Mouse (Mus musculus): ENCODE measurements around the gene Cdkn1a.
"Not testable (repeated sequence)": the region's sequence is repeated elsewhere in the genome, so short reads cannot be mapped to it uniquely, and the experiment has no call there.

Cdkn1a gene

GRCm38 (mm10) chr17:29081618-29082381 lies 9.0 kb upstream of the Cdkn1a start:
- DNase-seq (ENCODE audit: low spot score), result no peak

DNA sequence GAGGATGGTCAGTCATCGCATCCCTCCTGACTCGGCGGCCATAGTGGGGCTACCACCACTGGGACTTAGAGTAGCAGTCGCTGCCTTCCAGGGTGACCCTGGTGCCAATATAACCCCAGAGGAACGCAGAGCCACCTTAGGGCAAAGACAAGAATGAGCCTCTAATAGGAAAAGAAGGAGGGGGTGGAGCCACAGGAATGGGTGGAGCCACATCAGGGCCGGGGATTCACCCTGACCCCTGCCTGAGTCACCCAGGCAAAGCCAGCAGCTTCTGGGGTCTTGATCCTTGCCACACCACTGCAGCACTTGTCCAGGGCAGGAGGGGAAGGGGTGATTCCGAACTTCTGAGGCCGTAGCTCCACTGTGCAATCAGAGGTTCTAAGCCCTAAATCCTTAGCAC lies 7.2 kb upstream of the Cdkn1a start:
- DNase-seq (ENCODE audit: low spot score), result no peak

- DNase-seq (ENCODE audit: low spot score), result peak; percentile 3
Observed at GRCm38 (mm10) chr17:29084656-29085055, 6.1 kb upstream of the Cdkn1a start.

GRCm38 (mm10) chr17:29085266-29085665 lies 5.5 kb upstream of the Cdkn1a start:
- no peak for DNase-seq (ENCODE audit: low spot score)

GRCm38 (mm10) chr17:29086916-29087315 lies 3.9 kb upstream of the Cdkn1a start:
- DNase-seq (ENCODE audit: low spot score), result peak; percentile 2

DNA sequence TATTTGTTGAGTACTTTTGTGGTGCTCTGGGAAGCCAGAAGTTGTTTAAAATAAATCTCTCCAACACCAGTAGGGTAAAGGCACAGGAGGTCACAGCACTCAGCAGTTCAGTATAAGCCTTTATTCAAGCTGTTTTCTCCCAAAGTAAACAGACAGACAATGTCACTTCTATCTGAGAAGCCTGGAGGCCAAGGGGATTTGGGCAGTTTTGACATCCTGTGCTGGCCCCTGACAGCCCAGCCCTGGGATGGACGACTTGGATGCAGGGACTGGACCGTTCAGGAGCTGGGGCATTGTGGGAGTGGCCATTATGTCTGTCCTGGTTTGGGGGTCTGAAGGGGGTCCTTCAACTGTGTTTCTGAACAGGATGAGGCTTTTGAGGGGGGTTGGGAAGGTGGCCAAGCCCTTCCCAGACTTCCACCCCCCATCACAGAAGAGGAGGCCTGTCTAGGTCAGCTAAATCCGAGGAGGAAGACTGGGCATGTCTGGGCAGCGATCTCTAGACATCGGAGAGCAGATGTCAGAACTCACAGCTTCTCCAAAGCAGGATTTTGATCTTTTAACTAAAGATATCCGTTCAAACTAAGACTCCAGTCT lies 670 bp downstream of the Cdkn1a start:
- DNase-seq (ENCODE audit: low spot score), result no peak

- DNase-seq (ENCODE audit: low spot score), result no peak
Observed at GRCm38 (mm10) chr17:29092497-29092896, 1.7 kb downstream of the Cdkn1a start.

GRCm38 (mm10) chr17:29093110-29093952 lies 2.6 kb downstream of the Cdkn1a start:
- DNase-seq (ENCODE audit: low spot score), result peak; percentile 93

DNA sequence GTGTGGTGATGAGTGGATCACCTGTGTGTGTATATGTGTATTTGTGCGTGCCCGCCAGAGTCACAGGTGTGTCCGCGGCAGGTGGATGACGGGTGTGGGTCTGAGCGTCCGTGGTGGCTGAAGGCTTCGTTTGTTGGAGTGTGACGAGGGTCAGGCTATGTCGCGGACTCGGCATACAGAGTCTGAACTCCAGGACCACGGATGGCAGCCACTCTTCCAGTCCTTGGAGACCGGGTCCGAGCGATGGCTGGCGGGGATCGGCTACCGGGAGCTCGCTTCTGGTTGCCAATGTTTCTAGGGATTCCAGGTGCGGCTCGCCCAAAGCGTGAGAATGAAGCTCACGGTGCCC lies 3.2 kb downstream of the Cdkn1a start:
- no peak for DNase-seq (ENCODE audit: low spot score)

DNA sequence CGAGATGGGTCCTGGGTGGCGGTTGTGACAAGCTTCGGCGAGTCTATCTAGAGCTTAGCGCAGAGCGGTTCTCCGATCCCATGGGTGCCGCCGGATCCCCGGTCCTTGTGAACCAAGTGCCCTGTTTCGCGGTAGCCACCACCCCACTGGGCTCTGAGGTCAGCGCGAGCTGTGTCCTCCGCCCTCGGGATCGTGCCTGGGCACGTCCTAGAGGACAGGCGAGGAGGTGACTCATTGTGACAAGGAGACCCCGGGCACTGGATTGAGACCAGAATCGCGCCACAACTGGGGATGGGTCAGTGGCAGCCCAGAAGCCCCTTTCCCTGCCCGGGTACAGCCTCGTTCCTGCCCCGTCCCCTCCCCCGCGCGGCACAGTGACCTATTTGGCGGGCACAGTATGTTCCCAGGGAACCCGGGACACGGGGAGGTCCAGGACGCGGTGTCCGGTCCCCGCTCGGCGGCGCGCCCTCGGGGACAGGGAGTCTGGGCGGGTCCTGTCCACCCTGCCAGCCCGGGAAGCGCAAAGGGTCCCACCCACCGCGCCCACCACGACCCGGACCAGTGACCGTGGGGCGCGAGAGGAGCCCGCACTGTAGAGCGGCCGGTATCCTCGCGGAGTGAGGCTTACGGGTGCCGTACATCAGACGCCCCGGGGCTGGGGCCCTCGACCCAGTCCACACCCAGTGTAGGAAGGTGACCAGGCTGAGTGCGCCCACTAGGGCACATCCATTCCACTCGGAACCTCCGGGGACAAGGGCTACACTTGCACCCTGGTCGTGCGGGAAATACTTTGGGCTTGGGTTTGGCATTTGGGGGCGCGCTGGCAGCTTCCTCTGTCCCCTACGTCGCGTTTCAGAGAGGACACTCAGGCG lies 3.8 kb downstream of the Cdkn1a start:
- peak; percentile 81 for DNase-seq (ENCODE audit: low spot score)

- peak; percentile 98 for DNase-seq (ENCODE audit: low spot score)
Observed at GRCm38 (mm10) chr17:29095201-29095733, 4.5 kb downstream of the Cdkn1a start.

GRCm38 (mm10) chr17:29096245-29096644 lies 5.5 kb downstream of the Cdkn1a start:
- DNase-seq (ENCODE audit: low spot score), result peak; percentile 1

DNA sequence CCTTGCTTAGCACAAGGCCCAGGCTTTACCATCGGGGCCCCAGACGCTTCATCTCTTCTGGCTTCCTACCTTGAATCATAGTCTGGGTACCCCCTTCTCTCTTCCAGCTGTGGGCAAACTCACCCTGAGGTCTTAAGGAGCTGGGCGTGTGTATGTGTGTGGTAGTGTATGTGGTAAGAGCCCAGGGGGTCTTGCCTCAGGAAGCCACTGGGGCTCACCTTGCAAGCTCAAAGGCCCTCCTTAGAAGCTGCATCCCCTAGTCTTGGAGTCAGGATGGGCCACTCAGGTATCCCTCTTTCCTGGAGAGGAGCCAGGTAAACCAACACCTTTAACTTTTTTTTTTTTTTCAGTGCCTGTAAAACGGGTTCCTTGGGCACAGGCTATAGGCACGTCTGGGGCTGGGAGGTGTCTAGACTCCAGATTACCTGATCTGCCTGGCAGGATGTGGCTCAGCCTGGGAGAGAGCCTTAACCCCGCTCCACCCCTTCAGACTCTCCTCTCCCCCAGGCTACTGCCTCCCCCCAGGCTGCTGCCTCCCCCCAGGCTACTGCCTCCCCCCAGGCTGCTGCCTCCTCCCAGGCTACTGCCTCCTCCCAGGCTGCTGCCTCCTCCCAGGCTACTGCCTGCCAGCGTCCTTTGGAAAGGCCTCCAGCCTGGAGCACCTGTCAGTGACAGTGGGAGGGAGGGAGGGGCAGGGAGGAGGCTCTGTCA lies 6.2 kb downstream of the Cdkn1a start:
- peak; percentile 53 for DNase-seq (ENCODE audit: low spot score)

DNA sequence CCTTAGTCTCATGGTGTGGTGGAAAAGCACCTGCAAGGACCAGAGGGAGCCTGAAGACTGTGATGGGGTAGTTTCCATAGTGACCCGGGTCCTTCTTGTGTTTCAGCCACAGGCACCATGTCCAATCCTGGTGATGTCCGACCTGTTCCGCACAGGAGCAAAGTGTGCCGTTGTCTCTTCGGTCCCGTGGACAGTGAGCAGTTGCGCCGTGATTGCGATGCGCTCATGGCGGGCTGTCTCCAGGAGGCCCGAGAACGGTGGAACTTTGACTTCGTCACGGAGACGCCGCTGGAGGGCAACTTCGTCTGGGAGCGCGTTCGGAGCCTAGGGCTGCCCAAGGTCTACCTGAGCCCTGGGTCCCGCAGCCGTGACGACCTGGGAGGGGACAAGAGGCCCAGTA lies 7.5 kb downstream of the Cdkn1a start:
- DNase-seq (ENCODE audit: low spot score), result peak; percentile 3

- DNase-seq (ENCODE audit: low spot score), result peak; percentile 2
Observed at GRCm38 (mm10) chr17:29099076-29099475, 8.3 kb downstream of the Cdkn1a start.

DNA sequence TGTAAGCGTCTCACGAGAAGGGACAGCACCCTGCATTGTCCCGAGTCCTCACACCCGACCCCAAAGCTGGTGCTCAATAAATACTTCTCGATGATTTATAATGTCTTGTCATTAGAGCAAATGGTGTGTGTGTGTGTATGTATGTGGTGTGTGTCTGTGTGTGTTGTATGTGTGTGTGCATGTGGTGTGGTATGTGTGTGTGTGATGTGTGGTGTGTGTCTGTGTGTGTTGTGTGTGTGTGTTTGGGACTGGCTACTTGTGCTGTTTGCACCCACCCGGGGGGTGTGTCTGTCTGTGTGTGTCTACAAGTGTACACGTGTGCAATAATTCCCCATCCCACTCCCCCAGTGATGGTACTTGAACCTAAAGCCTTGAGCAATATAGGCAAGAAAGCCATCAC lies 9.9 kb downstream of the Cdkn1a start:
- DNase-seq (ENCODE audit: low spot score), result peak; percentile 2

- not testable (repeated sequence) for DNase-seq (ENCODE audit: low spot score)
Observed at GRCm38 (mm10) chr17:29110356-29110755, 19.6 kb downstream of the Cdkn1a start.

GRCm38 (mm10) chr17:29111332-29111731 lies 20.6 kb downstream of the Cdkn1a start:
- peak; percentile 1 for DNase-seq (ENCODE audit: low spot score)

DNA sequence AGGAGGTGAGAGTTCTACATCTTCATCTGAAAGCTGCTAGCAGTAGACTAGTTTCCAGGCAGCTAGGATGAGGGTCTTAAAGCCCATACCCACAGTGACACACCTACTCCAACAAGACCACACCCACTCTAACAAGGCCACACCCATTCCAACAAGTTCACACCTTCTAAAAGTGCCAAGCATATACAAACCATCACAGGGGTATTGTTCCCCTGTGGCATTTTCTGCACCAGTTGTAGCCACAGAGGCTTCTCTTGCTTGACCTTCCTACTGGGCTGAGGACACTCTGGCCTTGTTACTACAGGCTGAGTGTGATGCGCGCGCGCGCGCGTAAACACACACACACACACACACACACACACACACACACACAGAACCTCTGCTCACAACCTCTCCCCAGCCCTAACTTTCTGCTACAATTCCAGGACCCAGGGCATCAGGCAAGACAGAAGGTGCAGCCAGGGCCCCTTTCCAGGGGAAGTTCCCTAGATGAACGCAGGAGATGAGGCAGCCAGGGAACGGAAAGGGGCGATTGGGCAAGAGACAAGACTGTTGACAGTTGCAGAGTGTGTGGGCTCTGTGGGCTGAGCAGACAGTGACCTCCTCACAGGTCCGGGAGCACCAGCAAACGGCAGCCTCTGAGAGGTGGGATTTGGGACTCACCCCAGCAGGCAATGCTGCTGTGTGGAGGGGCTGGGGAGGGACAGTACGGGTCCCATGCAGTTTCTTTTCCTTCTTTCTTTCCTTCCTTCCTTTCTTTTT lies 23.0 kb downstream of the Cdkn1a start, which contains the start of gene Rab44:
Rab44 (plus strand) TSS at position 555 of the 762 bp plus-strand sequence.
- DNase-seq (ENCODE audit: low spot score), result peak; percentile 3

- peak; percentile 2 for DNase-seq (ENCODE audit: low spot score)
Observed at GRCm38 (mm10) chr17:29116023-29116422, 25.2 kb downstream of the Cdkn1a start.

Data from urinary bladder, postnatal 14 days (tissue).